Mouse (Mus musculus): ENCODE data around the gene Gm45234. TPM values are rescaled to one million over a fixed set of nuclear protein-coding genes. Genes with fewer than 3 reads are reported as not detected.

The Gm45234 gene
- polyA plus RNA-seq, 1 experiment from 2014 or later = not detected

DNA sequence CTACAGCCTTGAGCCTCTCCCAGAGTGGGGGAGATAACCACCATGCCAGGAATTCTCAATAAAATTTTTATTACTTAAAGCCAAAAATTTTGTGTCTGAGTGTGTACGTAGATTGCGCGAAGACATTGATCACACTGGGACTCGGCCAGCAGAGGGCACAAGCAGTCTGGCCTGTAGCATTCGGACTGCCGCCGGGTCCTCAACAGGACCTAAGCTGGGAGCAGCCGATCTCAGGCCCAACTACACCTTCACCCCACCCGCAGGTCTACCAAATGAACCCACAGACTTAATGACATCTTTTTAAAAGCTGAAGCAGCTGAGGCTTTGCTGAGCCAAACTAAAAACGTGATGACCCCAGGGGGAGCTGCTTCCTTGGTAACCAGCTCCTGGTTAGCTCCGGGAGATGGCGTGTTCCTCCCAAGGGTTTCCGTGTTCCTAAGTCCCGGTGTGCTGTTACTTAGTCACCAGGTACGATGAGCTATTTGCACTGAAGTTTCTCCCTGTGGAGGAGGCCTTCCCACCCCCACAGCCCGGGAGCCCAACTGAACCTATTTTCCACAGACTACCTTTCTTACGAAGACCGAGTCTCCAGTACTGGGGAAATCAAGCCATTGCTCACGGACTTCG, 38.8 kb downstream of the Gm45234 start:
- H3K9me3 ChIP-seq (ENCODE audit: control insufficient read depth, low read length) = no peaks in the 10 kb centered on the region
- H3K9ac ChIP-seq (ENCODE audit: low read length) = no peak overlapping the region
- H3K27me3 ChIP-seq (ENCODE audit: control insufficient read depth, insufficient read depth, low read length) = no peaks in the 10 kb centered on the region
- no peak overlapping the region for H3K27ac ChIP-seq (replicated peaks in 1 of 2; ENCODE audit: control insufficient read depth in 1 of 2, insufficient read depth in 1 of 2, low read depth in 2 of 2, low read length in 2 of 2)
- no peak overlapping the region for H3K4me2 ChIP-seq (ENCODE audit: low read length)
- ATAC-seq (ENCODE audit: insufficient number of reproducible peaks, insufficient read depth, low FRiP score, low read depth) = no peak
- peaks cover 45% of the 10 kb centered on the region for H3K36me3 ChIP-seq (ENCODE audit: control insufficient read depth, insufficient read depth, low read length)
- H3K4me1 ChIP-seq (ENCODE audit: control insufficient read depth in 2 of 2, insufficient read depth in 2 of 2, low read length in 2 of 2) = peaks cover 7 to 16% of the 10 kb centered on the region in 2 experiments
- H3K4me3 ChIP-seq (ENCODE audit: control insufficient read depth in 1 of 2, insufficient read depth in 1 of 2, low read depth in 1 of 2, low read length in 2 of 2) = no peak overlapping the region
- WGBS = 69% methylated on average over 20 of the region's 20 CpGs

- H3K27ac ChIP-seq (replicated peaks in 1 of 2; ENCODE audit: control insufficient read depth in 1 of 2, insufficient read depth in 1 of 2, low read depth in 2 of 2, low read length in 2 of 2) = peak overlapping the region; percentile 69 to 88
Observed at GRCm38 (mm10) chr6:124712918-124713317, 42.9 kb downstream of the Gm45234 start.

GRCm38 (mm10) chr6:124711824-124712782, 43.7 kb downstream of the Gm45234 start, which contains the start of the genes Emg1 and Phb2:
Gene Emg1 (minus strand): TSS chr6:124712178.
Gene Phb2 (plus strand): TSS chr6:124712336.
- WGBS = under 1% methylated on average over 71 of the region's 76 CpGs
- Histone ChIP-seq H3K9me3 (ENCODE audit: control insufficient read depth, low read length) (no peaks in the 10 kb centered on the region), H3K27ac (replicated peaks in 1 of 2; ENCODE audit: control insufficient read depth in 1 of 2, insufficient read depth in 1 of 2, low read depth in 2 of 2, low read length in 2 of 2) (peak within 1 kb of the TSS; percentile 88 to 89), H3K36me3 (ENCODE audit: control insufficient read depth, insufficient read depth, low read length) (peaks cover 68% of the 10 kb centered on the region), H3K4me2 (ENCODE audit: low read length) (peak within 1 kb of the TSS; percentile 96), H3K27me3 (ENCODE audit: control insufficient read depth, insufficient read depth, low read length) (no peaks in the 10 kb centered on the region), H3K9ac (ENCODE audit: low read length) (peak within 1 kb of the TSS; percentile 97), H3K4me3 (ENCODE audit: control insufficient read depth in 1 of 2, insufficient read depth in 1 of 2, low read depth in 1 of 2, low read length in 2 of 2) (peak within 1 kb of the TSS; percentile 63 to 97), H3K4me1 (ENCODE audit: control insufficient read depth in 2 of 2, insufficient read depth in 2 of 2, low read length in 2 of 2) (peaks cover 9 to 29% of the 10 kb centered on the region in 2 experiments)
- ATAC-seq (ENCODE audit: insufficient number of reproducible peaks, insufficient read depth, low FRiP score, low read depth) = peak; percentile 97

More at GRCm38 (mm10) chr6:124712918-124713317, 42.9 kb downstream of the Gm45234 start:
- peaks cover 66% of the 10 kb centered on the region for H3K36me3 ChIP-seq (ENCODE audit: control insufficient read depth, insufficient read depth, low read length)
- H3K27me3 ChIP-seq (ENCODE audit: control insufficient read depth, insufficient read depth, low read length) = no peaks in the 10 kb centered on the region
- peak overlapping the region; percentile 63 to 85 for H3K4me3 ChIP-seq (ENCODE audit: control insufficient read depth in 1 of 2, insufficient read depth in 1 of 2, low read depth in 1 of 2, low read length in 2 of 2)
- ATAC-seq (ENCODE audit: insufficient number of reproducible peaks, insufficient read depth, low FRiP score, low read depth) = no peak
- peak overlapping the region; percentile 96 for H3K4me2 ChIP-seq (ENCODE audit: low read length)
- WGBS = 14% methylated on average over 11 of the region's 11 CpGs
- no peaks in the 10 kb centered on the region for H3K9me3 ChIP-seq (ENCODE audit: control insufficient read depth, low read length)
- peak overlapping the region; percentile 97 for H3K9ac ChIP-seq (ENCODE audit: low read length)
- peaks cover 9 to 29% of the 10 kb centered on the region in 2 experiments for H3K4me1 ChIP-seq (ENCODE audit: control insufficient read depth in 2 of 2, insufficient read depth in 2 of 2, low read length in 2 of 2)

GRCm38 (mm10) chr6:124708289-124708889, 47.4 kb downstream of the Gm45234 start:
- no peak overlapping the region for H3K4me2 ChIP-seq (ENCODE audit: low read length)
- no peaks in the 10 kb centered on the region for H3K9me3 ChIP-seq (ENCODE audit: control insufficient read depth, low read length)
- 92% methylated on average over 10 of the region's 10 CpGs for WGBS
- no peak overlapping the region for H3K27ac ChIP-seq (replicated peaks in 1 of 2; ENCODE audit: control insufficient read depth in 1 of 2, insufficient read depth in 1 of 2, low read depth in 2 of 2, low read length in 2 of 2)
- no peak overlapping the region for H3K9ac ChIP-seq (ENCODE audit: low read length)
- no peaks in the 10 kb centered on the region for H3K27me3 ChIP-seq (ENCODE audit: control insufficient read depth, insufficient read depth, low read length)
- peaks cover 67% of the 10 kb centered on the region for H3K36me3 ChIP-seq (ENCODE audit: control insufficient read depth, insufficient read depth, low read length)
- no peak overlapping the region for H3K4me3 ChIP-seq (ENCODE audit: control insufficient read depth in 1 of 2, insufficient read depth in 1 of 2, low read depth in 1 of 2, low read length in 2 of 2)
- H3K4me1 ChIP-seq (ENCODE audit: control insufficient read depth in 2 of 2, insufficient read depth in 2 of 2, low read length in 2 of 2) = peaks cover 5 to 28% of the 10 kb centered on the region in 2 experiments
- ATAC-seq (ENCODE audit: insufficient number of reproducible peaks, insufficient read depth, low FRiP score, low read depth) = no peak

GRCm38 (mm10) chr6:124706061-124706627, 49.7 kb downstream of the Gm45234 start:
- peaks cover 87% of the 10 kb centered on the region for H3K36me3 ChIP-seq (ENCODE audit: control insufficient read depth, insufficient read depth, low read length)
- H3K9me3 ChIP-seq (ENCODE audit: control insufficient read depth, low read length) = no peaks in the 10 kb centered on the region
- no peak overlapping the region for H3K9ac ChIP-seq (ENCODE audit: low read length)
- H3K4me1 ChIP-seq (ENCODE audit: control insufficient read depth in 2 of 2, insufficient read depth in 2 of 2, low read length in 2 of 2) = peaks cover 3 to 20% of the 10 kb centered on the region in 2 experiments
- no peak overlapping the region; a peak in 1 of 4 replicates for H3K27ac ChIP-seq (replicated peaks in 1 of 2; ENCODE audit: control insufficient read depth in 1 of 2, insufficient read depth in 1 of 2, low read depth in 2 of 2, low read length in 2 of 2)
- 71% methylated on average over 5 of the region's 5 CpGs for WGBS
- no peak for ATAC-seq (ENCODE audit: insufficient number of reproducible peaks, insufficient read depth, low FRiP score, low read depth)
- H3K27me3 ChIP-seq (ENCODE audit: control insufficient read depth, insufficient read depth, low read length) = no peaks in the 10 kb centered on the region
- no peak overlapping the region for H3K4me3 ChIP-seq (ENCODE audit: control insufficient read depth in 1 of 2, insufficient read depth in 1 of 2, low read depth in 1 of 2, low read length in 2 of 2)
- no peak overlapping the region for H3K4me2 ChIP-seq (ENCODE audit: low read length)

DNA sequence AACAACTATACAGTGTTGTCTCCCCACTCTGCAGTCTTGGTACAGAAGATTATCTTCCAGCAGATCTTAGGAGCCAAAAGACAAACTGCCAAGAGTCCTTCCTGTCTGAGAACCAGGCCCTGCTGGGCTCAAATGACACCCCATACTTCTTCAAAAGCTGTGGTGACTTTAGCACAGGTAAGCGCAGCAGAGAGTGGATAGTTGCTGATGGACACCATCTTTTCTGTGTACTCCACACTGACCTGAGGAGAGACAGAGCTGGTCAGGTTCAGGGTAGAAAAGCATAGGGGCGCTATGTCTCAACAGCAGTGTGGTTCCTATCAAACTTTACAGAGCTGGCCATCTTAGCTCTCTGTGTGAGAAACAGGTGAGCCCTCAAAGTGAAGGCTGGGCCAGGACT, 51.4 kb downstream of the Gm45234 start:
- 96% methylated on average over 2 of the region's 2 CpGs for WGBS
- Histone ChIP-seq H3K4me1 (ENCODE audit: control insufficient read depth in 2 of 2, insufficient read depth in 2 of 2, low read length in 2 of 2) (peaks cover 2 to 9% of the 10 kb centered on the region in 2 experiments; a peak in 2 of 4 replicates), H3K27ac (replicated peaks in 1 of 2; ENCODE audit: control insufficient read depth in 1 of 2, insufficient read depth in 1 of 2, low read depth in 2 of 2, low read length in 2 of 2) (no peak overlapping the region), H3K36me3 (ENCODE audit: control insufficient read depth, insufficient read depth, low read length) (peaks cover 92% of the 10 kb centered on the region), H3K4me2 (ENCODE audit: low read length) (no peak overlapping the region), H3K27me3 (ENCODE audit: control insufficient read depth, insufficient read depth, low read length) (no peaks in the 10 kb centered on the region), H3K9me3 (ENCODE audit: control insufficient read depth, low read length) (no peaks in the 10 kb centered on the region), H3K9ac (ENCODE audit: low read length) (no peak overlapping the region), H3K4me3 (ENCODE audit: control insufficient read depth in 1 of 2, insufficient read depth in 1 of 2, low read depth in 1 of 2, low read length in 2 of 2) (no peak overlapping the region)
- ATAC-seq (ENCODE audit: insufficient number of reproducible peaks, insufficient read depth, low FRiP score, low read depth) = no peak

GRCm38 (mm10) chr6:124703789-124704188, 52.0 kb downstream of the Gm45234 start:
- 62% methylated on average over 7 of the region's 7 CpGs for WGBS
- Histone ChIP-seq H3K27ac (replicated peaks in 1 of 2; ENCODE audit: control insufficient read depth in 1 of 2, insufficient read depth in 1 of 2, low read depth in 2 of 2, low read length in 2 of 2) (no peak overlapping the region), H3K9me3 (ENCODE audit: control insufficient read depth, low read length) (no peaks in the 10 kb centered on the region), H3K4me1 (ENCODE audit: control insufficient read depth in 2 of 2, insufficient read depth in 2 of 2, low read length in 2 of 2) (peaks cover 2 to 7% of the 10 kb centered on the region in 2 experiments; a peak in 2 of 4 replicates), H3K9ac (ENCODE audit: low read length) (no peak overlapping the region), H3K36me3 (ENCODE audit: control insufficient read depth, insufficient read depth, low read length) (peaks cover 92% of the 10 kb centered on the region), H3K4me3 (ENCODE audit: control insufficient read depth in 1 of 2, insufficient read depth in 1 of 2, low read depth in 1 of 2, low read length in 2 of 2) (no peak overlapping the region), H3K27me3 (ENCODE audit: control insufficient read depth, insufficient read depth, low read length) (no peaks in the 10 kb centered on the region), H3K4me2 (ENCODE audit: low read length) (no peak overlapping the region)
- ATAC-seq (ENCODE audit: insufficient number of reproducible peaks, insufficient read depth, low FRiP score, low read depth) = no peak

Measured in heart, embryonic 14.5 days (tissue).